Mouse (Mus musculus) fibroblast of lung, adult 2 months (primary cell): ENCODE data around the gene Nfe2.
"Not testable (repeated sequence)": the region's sequence is repeated elsewhere in the genome, so short reads cannot be mapped to it uniquely, and the experiment has no call there.

Experiments
- DNase-seq: peaks from one replicate; pipeline ENCODE4 v3.0.0-alpha.2; 2011; ENCODE audit warnings: low read depth

Nfe2 gene

DNA sequence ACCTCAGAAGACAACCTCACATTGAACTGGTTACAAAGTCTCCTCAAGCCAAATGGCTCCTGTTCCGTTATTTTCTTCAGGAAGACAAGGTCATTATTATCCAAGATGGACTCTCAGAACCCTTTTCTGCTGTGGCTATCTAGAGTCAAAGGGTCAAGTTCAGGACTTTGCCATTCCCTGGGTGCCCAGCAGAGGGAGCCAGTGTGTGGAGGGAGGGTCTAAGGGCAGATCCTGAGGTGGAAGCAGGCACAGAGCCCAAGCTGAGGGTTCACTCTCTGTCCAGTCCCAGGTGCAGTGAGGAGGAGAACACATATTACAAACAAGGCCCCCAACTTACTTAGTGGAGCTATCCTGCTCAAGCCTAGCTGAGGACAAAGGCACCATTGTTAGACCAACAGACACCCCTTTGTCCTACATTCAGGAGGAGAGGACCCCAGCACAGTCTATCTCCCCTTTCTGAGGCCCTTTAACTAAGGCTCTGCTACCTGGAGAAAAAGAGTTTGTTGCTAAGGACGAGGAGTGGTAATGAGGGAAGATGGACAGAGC lies 7.9 kb downstream of the Nfe2 start:
- no peak for DNase-seq

GRCm38 (mm10) chr15:103249511-103249910 lies 8.7 kb downstream of the Nfe2 start:
- not testable (repeated sequence) for DNase-seq

GRCm38 (mm10) chr15:103248401-103249313 lies 9.5 kb downstream of the Nfe2 start:
- no peak for DNase-seq

DNA sequence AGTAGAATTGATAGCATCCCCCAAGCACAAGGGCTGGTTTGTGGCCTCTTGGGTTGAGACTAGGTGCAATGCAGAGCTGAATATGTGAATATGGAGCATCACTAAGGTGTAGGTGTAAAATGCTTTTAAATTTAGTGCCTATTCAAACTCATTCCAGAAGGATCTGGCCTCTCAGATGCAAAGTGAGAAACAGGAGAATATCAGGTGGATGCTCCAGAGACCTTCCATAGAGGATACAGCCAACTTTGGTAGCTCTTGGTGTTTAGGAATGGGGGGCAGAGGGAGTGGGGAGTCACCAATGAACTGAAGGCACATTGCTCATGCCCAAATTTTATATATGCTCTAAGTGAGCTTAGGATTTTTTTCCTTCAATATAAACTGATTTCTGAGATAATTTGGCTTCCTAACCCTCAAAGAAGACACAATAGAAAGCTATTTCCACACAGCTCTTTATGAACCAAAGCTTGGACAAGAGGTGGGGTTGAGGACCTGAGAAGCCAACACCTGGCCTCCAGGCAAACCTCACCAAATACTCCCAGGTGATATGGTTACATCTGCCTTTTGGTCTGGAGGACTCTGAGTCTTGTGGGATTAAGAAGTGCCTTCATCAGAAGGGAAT lies 10.3 kb downstream of the Nfe2 start:
- no peak for DNase-seq

DNA sequence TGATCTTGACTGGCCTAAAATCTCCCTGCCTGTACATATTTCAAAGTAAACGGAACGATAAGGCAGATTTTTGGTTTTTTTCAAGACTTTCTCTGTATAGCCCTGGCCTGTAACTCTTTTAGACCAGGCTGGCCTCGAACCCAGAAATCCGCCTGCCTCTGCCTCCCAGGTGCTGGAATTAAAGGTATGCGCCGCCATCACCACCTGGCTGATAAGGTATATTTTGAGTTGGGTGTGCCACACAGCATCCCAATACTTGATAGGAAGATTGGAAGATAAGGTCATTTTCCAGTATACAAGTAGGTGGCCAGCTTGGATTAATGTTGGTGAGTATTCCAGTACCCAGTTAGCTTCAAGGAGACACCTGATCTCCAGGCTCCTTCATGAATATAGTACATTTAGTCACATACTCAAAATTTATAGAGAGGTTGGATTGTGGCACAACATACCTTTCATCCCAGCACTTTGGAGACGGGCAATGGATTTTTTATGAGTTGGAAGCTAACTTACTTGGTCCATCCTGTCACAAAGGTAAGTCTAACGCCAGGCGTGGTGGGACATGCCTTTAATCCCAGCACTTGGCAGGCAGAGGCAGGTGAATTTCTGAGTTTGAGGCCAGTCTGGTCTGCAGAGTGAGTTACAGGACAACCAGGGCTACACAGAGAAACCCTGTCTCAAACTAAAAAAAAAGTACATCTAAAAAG lies 11.0 kb downstream of the Nfe2 start:
- no peak for DNase-seq

DNA sequence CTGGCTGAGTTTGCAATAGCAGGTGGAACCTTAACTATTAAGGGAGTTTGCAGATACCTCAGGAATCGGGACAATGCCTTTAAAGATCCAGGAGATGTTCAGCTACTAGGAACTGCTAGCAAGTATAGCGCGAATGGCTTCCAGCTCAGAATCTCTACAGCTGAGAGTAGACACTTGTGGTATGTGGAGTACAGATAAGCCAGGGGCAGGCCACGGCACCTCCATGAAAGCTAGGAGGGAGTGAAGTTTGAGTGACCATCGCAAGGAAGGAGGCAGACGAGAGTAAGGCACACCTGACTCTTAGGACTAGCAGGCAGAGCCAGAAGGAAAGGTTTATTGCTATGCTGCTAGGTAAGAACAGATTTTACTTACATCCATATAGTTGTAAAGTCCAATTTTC lies 12.6 kb downstream of the Nfe2 start:
- no peak for DNase-seq

- no peak for DNase-seq
Observed at GRCm38 (mm10) chr15:103242885-103243284, 15.3 kb downstream of the Nfe2 start.

- DNase-seq, result not testable (repeated sequence)
Observed at GRCm38 (mm10) chr15:103241071-103242018, 16.9 kb downstream of the Nfe2 start.

GRCm38 (mm10) chr15:103240160-103241028 lies 17.8 kb downstream of the Nfe2 start, which contains the start of gene Hnrnpa1:
Gene Hnrnpa1, plus strand, starts transcription at chr15:103240432.
- peak; percentile 95 for DNase-seq

DNA sequence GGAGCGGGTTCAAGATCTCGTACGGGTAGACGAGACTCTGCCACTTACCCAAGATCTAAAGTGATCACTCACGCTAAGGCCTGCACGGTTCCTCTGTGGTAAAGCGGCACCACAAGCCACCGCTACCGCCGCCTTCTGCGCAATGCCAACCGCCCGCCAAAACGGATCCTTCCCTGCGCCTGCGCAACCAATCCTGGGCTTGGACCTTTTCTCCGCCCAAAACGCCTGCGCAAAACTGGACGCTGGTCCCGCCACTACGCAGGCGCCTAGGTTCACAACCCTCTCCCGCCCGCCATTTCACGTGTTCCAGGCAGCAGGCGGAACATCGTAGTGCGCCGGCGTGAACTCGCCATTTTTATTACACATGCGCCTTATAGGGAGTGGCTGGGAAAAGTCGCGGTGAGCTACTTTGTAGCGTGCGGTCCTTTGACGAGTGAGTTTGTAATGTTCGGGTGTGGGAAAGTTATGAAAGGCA lies 18.5 kb downstream of the Nfe2 start, which contains the start of gene Cbx5:
Gene Cbx5, minus strand, starts transcription at position 132 of the 475 bp plus-strand sequence.
- DNase-seq, result peak; percentile 96

DNA sequence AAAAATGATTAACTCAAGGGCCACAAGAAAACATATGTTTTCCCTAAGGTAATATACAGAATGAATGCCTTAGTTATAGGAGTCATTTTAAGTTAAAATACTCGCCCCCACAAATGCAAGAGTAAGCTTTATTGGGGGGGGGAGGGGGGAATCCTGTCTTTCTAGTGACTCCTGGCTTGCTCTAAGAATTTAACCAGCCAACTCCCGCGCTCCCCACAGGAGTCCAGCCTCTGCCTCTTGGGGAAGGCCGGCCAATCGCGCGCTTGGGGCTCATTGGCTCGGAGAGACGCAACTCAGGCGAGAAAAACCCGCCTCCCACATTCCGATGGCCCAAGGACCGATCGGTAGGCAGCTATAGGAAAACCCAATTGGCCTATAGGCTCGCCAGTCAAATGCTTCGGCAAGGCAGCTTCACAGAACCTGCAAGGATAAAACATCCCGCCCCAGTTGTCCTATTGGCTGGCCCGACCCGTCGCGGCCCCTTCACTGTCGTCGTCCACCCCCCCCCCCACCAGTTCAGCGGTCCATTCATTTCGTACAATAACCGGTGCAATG lies 19.0 kb downstream of the Nfe2 start:
- DNase-seq, result peak; percentile 92

GRCm38 (mm10) chr15:103237295-103237694 lies 20.9 kb downstream of the Nfe2 start:
- DNase-seq, result no peak

GRCm38 (mm10) chr15:103233119-103233518 lies 25.1 kb downstream of the Nfe2 start:
- no peak for DNase-seq

DNA sequence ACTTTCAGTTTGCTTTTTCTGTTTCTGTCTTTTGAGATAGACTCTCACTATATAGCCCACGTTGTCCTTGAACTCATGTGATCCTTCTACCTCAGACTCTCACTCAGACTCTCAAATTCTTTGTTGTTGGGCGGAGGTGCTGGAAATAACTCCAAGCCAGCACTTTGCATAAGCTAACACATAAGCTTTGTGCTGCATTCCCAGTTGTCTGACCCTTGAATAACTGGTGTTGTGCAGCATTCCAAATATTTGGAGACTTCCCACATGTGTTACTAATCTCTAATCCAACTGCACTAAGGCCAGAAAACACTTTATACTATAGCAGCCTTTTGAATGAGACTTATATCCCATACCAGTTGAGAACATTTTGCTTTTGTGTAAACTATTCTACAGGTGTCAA lies 29.3 kb downstream of the Nfe2 start:
- DNase-seq, result peak; percentile 39

DNA sequence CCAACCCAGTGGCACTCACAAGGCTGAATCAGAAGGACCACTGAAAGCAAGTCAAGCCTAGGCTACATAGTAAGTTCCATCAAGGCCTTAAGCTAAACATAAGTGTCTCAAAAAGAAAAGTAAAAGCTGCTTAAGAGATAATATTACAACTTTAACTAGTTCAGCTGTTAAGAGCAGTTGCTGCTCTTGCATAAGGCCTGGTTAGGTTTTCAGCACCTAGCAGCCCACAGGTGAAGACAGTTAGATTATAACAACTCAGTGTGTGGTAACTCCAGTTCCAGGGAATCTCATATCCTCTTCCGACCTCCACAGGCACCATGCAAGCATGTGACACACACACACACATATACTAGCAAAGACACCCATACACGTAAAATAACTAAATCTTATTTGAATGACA lies 30.6 kb downstream of the Nfe2 start:
- DNase-seq, result no peak

- no peak for DNase-seq
Observed at GRCm38 (mm10) chr15:103227022-103227421, 31.2 kb downstream of the Nfe2 start.

DNA sequence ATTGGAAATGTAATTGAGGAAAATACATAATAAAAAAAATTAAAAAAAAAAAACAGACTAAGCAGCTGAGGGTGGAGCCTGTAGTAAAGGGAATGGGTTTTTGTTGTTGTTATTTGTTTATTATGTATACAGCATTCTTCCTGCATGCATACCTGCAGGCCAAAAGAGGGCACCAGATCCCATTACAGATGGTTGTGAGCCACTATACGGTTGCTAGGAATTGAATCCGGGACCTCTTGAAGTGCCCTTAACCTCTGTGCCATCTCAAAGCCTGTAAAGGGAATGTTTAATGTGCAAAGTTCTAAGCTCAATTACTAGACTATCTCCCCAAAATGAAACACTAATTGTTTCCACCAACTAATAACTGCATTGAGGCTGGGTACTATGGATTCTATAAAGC lies 34.0 kb downstream of the Nfe2 start:
- DNase-seq, result no peak

DNA sequence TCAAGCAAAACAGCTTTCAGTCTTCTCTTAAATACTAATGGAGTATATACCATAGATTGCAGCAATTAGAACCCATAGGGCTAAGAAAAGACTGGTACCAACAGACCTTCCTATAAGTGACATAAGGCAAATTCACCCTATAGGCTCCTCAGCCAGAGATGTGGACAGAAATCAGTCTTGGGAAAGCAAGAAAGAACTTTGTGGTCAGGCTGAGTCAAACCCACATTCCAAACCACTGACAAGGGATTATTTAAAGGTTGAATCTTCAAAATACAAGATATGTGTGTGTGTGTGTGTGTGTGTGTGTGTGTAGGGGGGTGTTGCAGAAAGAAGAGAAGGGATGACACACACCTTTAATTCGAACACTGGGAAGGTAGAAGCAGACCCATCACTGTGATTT lies 36.8 kb downstream of the Nfe2 start:
- peak; percentile 51 for DNase-seq

GRCm38 (mm10) chr15:103220785-103221184 lies 37.4 kb downstream of the Nfe2 start:
- DNase-seq, result peak; percentile 60

- no peak for DNase-seq
Observed at GRCm38 (mm10) chr15:103216052-103216451, 42.2 kb downstream of the Nfe2 start.
